Mouse (Mus musculus): ENCODE results near the gene Olfr1424. TPM values are rescaled to one million over a fixed set of nuclear protein-coding genes. Genes with fewer than 3 reads are reported as not detected.
"Not testable (repeated sequence)": the region's sequence is repeated elsewhere in the genome, so short reads cannot be mapped to it uniquely, and the experiment has no call there.

Gene Olfr1424
- polyA plus RNA-seq (2015; fragmentation: Nextera tagmentation; extraction: Ambion mirVana): not detected in 2 replicates

- not testable (repeated sequence) for H3K9me3 ChIP-seq (ENCODE audit: control insufficient read depth, low read length); H3K9ac ChIP-seq (ENCODE audit: low read length); H3K27ac ChIP-seq (replicated peaks); H3K4me3 ChIP-seq (ENCODE audit: low read depth, low read length); H3K36me3 ChIP-seq (ENCODE audit: control insufficient read depth, insufficient read depth, low read length); H3K4me1 ChIP-seq (replicated peaks; ENCODE audit: control insufficient read depth, insufficient read depth); H3K4me2 ChIP-seq (replicated peaks; ENCODE audit: low read depth); DNase-seq (ENCODE audit: low spot score); H3K27me3 ChIP-seq (ENCODE audit: control insufficient read depth, insufficient read depth, low read length); ATAC-seq (ENCODE audit: low FRiP score, low TSS enrichment)
- 82% methylated on average over 1 of the region's 1 CpGs for WGBS
These were observed at the start of gene Olfr1424 for GRCm38 (mm10) chr19:12062582-12062981. TSS of gene Olfr1424 (minus strand) at chr19:12062682.

- Histone ChIP-seq H3K9me3 (ENCODE audit: control insufficient read depth, low read length) (no peaks in the 10 kb centered on the region), H3K27ac (replicated peaks) (no peak overlapping the region), H3K36me3 (ENCODE audit: control insufficient read depth, insufficient read depth, low read length) (no peaks in the 10 kb centered on the region), H3K27me3 (ENCODE audit: control insufficient read depth, insufficient read depth, low read length) (no peaks in the 10 kb centered on the region), H3K4me1 (replicated peaks; ENCODE audit: control insufficient read depth, insufficient read depth) (no peaks in the 10 kb centered on the region), H3K4me2 (replicated peaks; ENCODE audit: low read depth) (no peak overlapping the region), H3K9ac (ENCODE audit: low read length) (no peak overlapping the region), H3K4me3 (ENCODE audit: low read depth, low read length) (no peak overlapping the region)
- no peak for ATAC-seq (ENCODE audit: low FRiP score, low TSS enrichment)
- no peak for DNase-seq (ENCODE audit: low spot score)
- TF ChIP-seq EP300 (optimal IDR thresholded peaks at IDR 0.05): no peak
- no peak for TF ChIP-seq CTCF (IDR thresholded peaks at IDR 0.05; ENCODE audit: low read depth)
- 67% methylated on average over 1 of the region's 1 CpGs for WGBS
These were observed 42.1 kb upstream of the Olfr1424 start for GRCm38 (mm10) chr19:12104541-12104940.

- H3K4me1 ChIP-seq (replicated peaks; ENCODE audit: control insufficient read depth, insufficient read depth): no peaks in the 10 kb centered on the region
- H3K27me3 ChIP-seq (ENCODE audit: control insufficient read depth, insufficient read depth, low read length): no peaks in the 10 kb centered on the region
- H3K4me3 ChIP-seq (ENCODE audit: low read depth, low read length): no peak within 1 kb of the TSS
- TF ChIP-seq CTCF (IDR thresholded peaks at IDR 0.05; ENCODE audit: low read depth) (no peak), EP300 (optimal IDR thresholded peaks at IDR 0.05) (no peak)
- H3K9ac ChIP-seq (ENCODE audit: low read length): no peak within 1 kb of the TSS
- WGBS: 95% methylated on average over 2 of the region's 2 CpGs
- no peak within 1 kb of the TSS for H3K4me2 ChIP-seq (replicated peaks; ENCODE audit: low read depth)
- no peaks in the 10 kb centered on the region for H3K36me3 ChIP-seq (ENCODE audit: control insufficient read depth, insufficient read depth, low read length)
- ATAC-seq (ENCODE audit: low FRiP score, low TSS enrichment): no peak
- no peak within 1 kb of the TSS for H3K27ac ChIP-seq (replicated peaks)
- no peak for DNase-seq (ENCODE audit: low spot score)
- no peaks in the 10 kb centered on the region for H3K9me3 ChIP-seq (ENCODE audit: control insufficient read depth, low read length)
These were observed 40.8 kb upstream of the Olfr1424 start, which contains the start of gene Olfr1427 for GRCm38 (mm10) chr19:12103234-12103633. TSS of gene Olfr1427 (minus strand) at chr19:12103334.

GRCm38 (mm10) chr19:12091913-12092312 lies 29.4 kb upstream of the Olfr1424 start, which contains the start of gene Olfr1426:
TSS of gene Olfr1426 (minus strand) at chr19:12092013.
- no peak for ATAC-seq (ENCODE audit: low FRiP score, low TSS enrichment)
- no peak within 1 kb of the TSS for H3K27ac ChIP-seq (replicated peaks)
- 69% methylated on average over 1 of the region's 1 CpGs for WGBS

GRCm38 (mm10) chr19:12077631-12078030 lies 15.1 kb upstream of the Olfr1424 start, which contains the start of gene Olfr1425:
TSS of gene Olfr1425 (minus strand) at chr19:12077731.
- ATAC-seq (ENCODE audit: low FRiP score, low TSS enrichment); H3K27me3 ChIP-seq (ENCODE audit: control insufficient read depth, insufficient read depth, low read length); H3K4me3 ChIP-seq (ENCODE audit: low read depth, low read length); H3K36me3 ChIP-seq (ENCODE audit: control insufficient read depth, insufficient read depth, low read length); H3K4me2 ChIP-seq (replicated peaks; ENCODE audit: low read depth); H3K9me3 ChIP-seq (ENCODE audit: control insufficient read depth, low read length); H3K9ac ChIP-seq (ENCODE audit: low read length); DNase-seq (ENCODE audit: low spot score); H3K4me1 ChIP-seq (replicated peaks; ENCODE audit: control insufficient read depth, insufficient read depth); H3K27ac ChIP-seq (replicated peaks): not testable (repeated sequence)
- 75% methylated on average over 4 of the region's 4 CpGs for WGBS

More at GRCm38 (mm10) chr19:12091913-12092312, 29.4 kb upstream of the Olfr1424 start, which contains the start of gene Olfr1426:
- TF ChIP-seq EP300 (optimal IDR thresholded peaks at IDR 0.05) (no peak), CTCF (IDR thresholded peaks at IDR 0.05; ENCODE audit: low read depth) (no peak)
- Histone ChIP-seq H3K4me2 (replicated peaks; ENCODE audit: low read depth) (no peak within 1 kb of the TSS), H3K4me3 (ENCODE audit: low read depth, low read length) (no peak within 1 kb of the TSS), H3K27me3 (ENCODE audit: control insufficient read depth, insufficient read depth, low read length) (no peaks in the 10 kb centered on the region), H3K4me1 (replicated peaks; ENCODE audit: control insufficient read depth, insufficient read depth) (no peaks in the 10 kb centered on the region), H3K9ac (ENCODE audit: low read length) (no peak within 1 kb of the TSS), H3K9me3 (ENCODE audit: control insufficient read depth, low read length) (no peaks in the 10 kb centered on the region), H3K36me3 (ENCODE audit: control insufficient read depth, insufficient read depth, low read length) (no peaks in the 10 kb centered on the region)
- no peak for DNase-seq (ENCODE audit: low spot score)

- H3K4me1 ChIP-seq (replicated peaks; ENCODE audit: control insufficient read depth, insufficient read depth); ATAC-seq (ENCODE audit: low FRiP score, low TSS enrichment); H3K9me3 ChIP-seq (ENCODE audit: control insufficient read depth, low read length); H3K36me3 ChIP-seq (ENCODE audit: control insufficient read depth, insufficient read depth, low read length); H3K27me3 ChIP-seq (ENCODE audit: control insufficient read depth, insufficient read depth, low read length); H3K9ac ChIP-seq (ENCODE audit: low read length); H3K4me2 ChIP-seq (replicated peaks; ENCODE audit: low read depth); H3K4me3 ChIP-seq (ENCODE audit: low read depth, low read length); H3K27ac ChIP-seq (replicated peaks); DNase-seq (ENCODE audit: low spot score): not testable (repeated sequence)
- 65% methylated on average over 1 of the region's 1 CpGs for WGBS
These were observed 7.1 kb upstream of the Olfr1424 start for GRCm38 (mm10) chr19:12069546-12069945.

- not testable (repeated sequence) for H3K4me2 ChIP-seq (replicated peaks; ENCODE audit: low read depth); DNase-seq (ENCODE audit: low spot score); ATAC-seq (ENCODE audit: low FRiP score, low TSS enrichment); H3K4me3 ChIP-seq (ENCODE audit: low read depth, low read length); H3K4me1 ChIP-seq (replicated peaks; ENCODE audit: control insufficient read depth, insufficient read depth); H3K9me3 ChIP-seq (ENCODE audit: control insufficient read depth, low read length); H3K27me3 ChIP-seq (ENCODE audit: control insufficient read depth, insufficient read depth, low read length); H3K36me3 ChIP-seq (ENCODE audit: control insufficient read depth, insufficient read depth, low read length); H3K9ac ChIP-seq (ENCODE audit: low read length); H3K27ac ChIP-seq (replicated peaks)
- WGBS: 67% methylated on average over 1 of the region's 1 CpGs
These were observed 5.3 kb upstream of the Olfr1424 start for GRCm38 (mm10) chr19:12067806-12068205.
